Mouse (Mus musculus) cerebellum, postnatal 25 days (tissue): ENCODE data around the gene Avpr2.

Experiments used
- DNase-seq, 2 experiments: peaks; one replicate each; pipeline ENCODE4 v3.0.0; 2021; ENCODE audit warnings: mixed read lengths in 2 of 2

Gene Avpr2

GRCm38 (mm10) chrX:73891551-73892152, at the start of gene Avpr2:
Gene Avpr2, plus strand, starts transcription at chrX:73892102.
- no peak for DNase-seq

- DNase-seq = peak; percentile 59 to 66
Observed at GRCm38 (mm10) chrX:73854326-73855086, 37.4 kb upstream of the Avpr2 start.

GRCm38 (mm10) chrX:73855087-73855408, 36.9 kb upstream of the Avpr2 start:
- DNase-seq = no peak

- no peak for DNase-seq
Observed at GRCm38 (mm10) chrX:73864692-73865091, 27.2 kb upstream of the Avpr2 start.

GRCm38 (mm10) chrX:73867256-73867655, 24.6 kb upstream of the Avpr2 start:
- peak in 1 of 2 experiments; percentile 35 for DNase-seq

GRCm38 (mm10) chrX:73867852-73868251, 24.1 kb upstream of the Avpr2 start:
- no peak for DNase-seq

- no peak for DNase-seq
Observed at GRCm38 (mm10) chrX:73869334-73869733, 22.6 kb upstream of the Avpr2 start.

GRCm38 (mm10) chrX:73871474-73871873, 20.4 kb upstream of the Avpr2 start:
- DNase-seq = no peak

- DNase-seq = peak in 1 of 2 experiments; percentile 56
Observed at GRCm38 (mm10) chrX:73871956-73872355, 19.9 kb upstream of the Avpr2 start.

- no peak for DNase-seq
Observed at GRCm38 (mm10) chrX:73875881-73876280, 16.0 kb upstream of the Avpr2 start.

GRCm38 (mm10) chrX:73877014-73877413, 14.9 kb upstream of the Avpr2 start:
- DNase-seq = no peak

GRCm38 (mm10) chrX:73880194-73881035, 11.5 kb upstream of the Avpr2 start:
- DNase-seq = peak; percentile 69 to 85

- DNase-seq = peak; percentile 43 to 44
Observed at GRCm38 (mm10) chrX:73881036-73881427, 10.9 kb upstream of the Avpr2 start.

- peak in 1 of 2 experiments; percentile 20 for DNase-seq
Observed at GRCm38 (mm10) chrX:73881463-73881862, 10.4 kb upstream of the Avpr2 start.

- peak; percentile 67 to 79 for DNase-seq
Observed at GRCm38 (mm10) chrX:73892833-73893232, 931 bp downstream of the Avpr2 start.

GRCm38 (mm10) chrX:73895719-73896118, 3.8 kb downstream of the Avpr2 start, which contains the start of gene L1cam:
Gene L1cam, minus strand, starts transcription at chrX:73896105.
- DNase-seq = peak; percentile 70 to 83

- DNase-seq = no peak
Observed at GRCm38 (mm10) chrX:73897959-73898358, 6.1 kb downstream of the Avpr2 start.

- DNase-seq = no peak
Observed at GRCm38 (mm10) chrX:73910049-73910448, 18.1 kb downstream of the Avpr2 start.

GRCm38 (mm10) chrX:73910451-73910850, 18.5 kb downstream of the Avpr2 start:
- DNase-seq = no peak

GRCm38 (mm10) chrX:73911156-73911555, 19.3 kb downstream of the Avpr2 start:
- DNase-seq = no peak

- no peak for DNase-seq
Observed at GRCm38 (mm10) chrX:73911588-73911987, 19.7 kb downstream of the Avpr2 start.

GRCm38 (mm10) chrX:73914827-73915703, 23.2 kb downstream of the Avpr2 start:
- DNase-seq = peak; percentile 82 to 92
